Mouse (Mus musculus): ENCODE measurements at regions not wholly inside any gene's neighbourhood (a gene's known extent, or its start where the extent isn't known, plus 50 kb on each side); places are given as distances from the start of the nearest gene placed in this dataset.

DNA sequence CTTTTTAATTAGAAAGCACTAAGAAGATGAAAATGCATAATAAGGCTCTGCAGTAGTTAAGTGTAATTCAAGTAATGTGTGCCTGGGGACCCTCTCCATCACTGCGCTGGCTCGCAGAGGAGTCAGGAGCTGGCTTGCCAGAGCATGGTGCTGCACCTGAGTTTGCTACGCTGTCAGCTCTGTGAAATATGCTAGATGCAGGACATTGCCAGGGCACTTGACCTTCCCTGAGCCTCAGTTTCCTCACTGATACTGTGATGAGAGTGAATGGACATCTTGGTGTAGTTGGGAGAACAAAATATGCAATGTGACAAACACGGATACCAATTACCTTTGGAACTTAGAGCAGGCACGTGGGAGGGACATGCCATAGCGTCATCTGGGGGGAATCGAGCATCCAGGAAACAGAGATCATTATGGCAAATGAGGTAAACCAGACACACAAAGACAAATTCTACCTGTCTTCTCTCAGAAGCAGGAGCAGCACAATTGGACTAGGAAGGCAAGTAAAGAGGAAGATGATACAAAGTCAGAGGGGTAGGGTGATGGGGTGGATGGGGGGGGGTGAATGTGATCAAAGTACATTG is 133.6 kb upstream of the Slco3a1 start:
- 80% methylated on average over 7 of the region's 7 CpGs for WGBS
- Histone ChIP-seq H3K36me3 (ENCODE audit: control insufficient read depth, insufficient read depth, low read length) (no peaks in the 10 kb centered on the region), H3K9ac (ENCODE audit: low read length) (no peak overlapping the region), H3K27ac (replicated peaks in 1 of 2; ENCODE audit: control insufficient read depth in 1 of 2, insufficient read depth in 1 of 2, low read depth in 2 of 2, low read length in 2 of 2) (no peak overlapping the region), H3K4me1 (ENCODE audit: control insufficient read depth in 2 of 2, insufficient read depth in 2 of 2, low read length in 2 of 2) (peaks cover 0 to 3% of the 10 kb centered on the region in 2 experiments; a peak in 1 of 4 replicates), H3K27me3 (ENCODE audit: control insufficient read depth, insufficient read depth, low read length) (no peaks in the 10 kb centered on the region), H3K4me3 (ENCODE audit: control insufficient read depth in 1 of 2, insufficient read depth in 1 of 2, low read depth in 1 of 2, low read length in 2 of 2) (no peak overlapping the region), H3K4me2 (ENCODE audit: low read length) (no peak overlapping the region), H3K9me3 (ENCODE audit: control insufficient read depth, low read length) (no peaks in the 10 kb centered on the region)
- no peak for ATAC-seq (ENCODE audit: insufficient number of reproducible peaks, insufficient read depth, low FRiP score, low read depth)

DNA sequence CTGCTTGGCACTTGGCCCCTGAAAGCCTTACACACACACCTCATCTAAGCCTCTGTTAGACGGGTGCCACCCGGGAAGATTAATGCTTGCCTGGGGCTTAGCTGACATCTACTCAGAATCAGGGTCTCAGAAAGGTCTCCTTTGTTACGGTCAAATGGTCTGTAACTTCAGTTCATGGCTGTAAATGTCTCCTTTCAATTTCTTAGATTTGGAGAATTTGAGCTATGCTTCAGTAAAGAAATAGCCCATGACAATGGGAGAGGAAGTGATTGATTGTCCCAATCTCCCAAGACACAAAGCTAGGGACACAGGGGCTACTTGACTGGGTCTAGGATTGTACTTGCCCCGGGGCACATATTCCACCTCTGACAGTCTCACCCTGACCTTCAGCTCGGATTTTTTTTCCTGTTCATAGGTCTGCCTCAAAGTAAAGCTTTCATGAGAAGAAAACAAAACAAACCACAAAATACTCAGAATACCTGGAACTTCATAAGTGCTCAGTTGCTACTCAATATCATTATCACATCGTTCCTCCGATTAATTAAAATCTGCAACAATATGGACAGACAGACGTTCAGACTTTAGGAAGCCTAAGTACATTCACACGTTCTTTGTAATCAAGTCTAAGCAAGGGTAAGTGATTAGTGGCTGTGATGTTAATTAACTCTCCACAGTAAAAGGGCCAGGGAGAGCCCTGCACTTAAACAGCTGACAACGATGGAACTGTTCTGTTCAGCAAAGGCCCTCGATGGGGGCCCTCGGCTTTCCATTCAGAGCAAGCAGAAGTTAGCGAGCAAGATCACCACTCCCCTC is 132.9 kb upstream of the Slco3a1 start:
- Histone ChIP-seq H3K36me3 (ENCODE audit: control insufficient read depth, insufficient read depth, low read length) (no peaks in the 10 kb centered on the region), H3K4me2 (ENCODE audit: low read length) (no peak overlapping the region), H3K27ac (replicated peaks in 1 of 2; ENCODE audit: control insufficient read depth in 1 of 2, insufficient read depth in 1 of 2, low read depth in 2 of 2, low read length in 2 of 2) (no peak overlapping the region), H3K9ac (ENCODE audit: low read length) (no peak overlapping the region), H3K4me1 (ENCODE audit: control insufficient read depth in 2 of 2, insufficient read depth in 2 of 2, low read length in 2 of 2) (no peaks in the 10 kb centered on the region), H3K9me3 (ENCODE audit: control insufficient read depth, low read length) (no peaks in the 10 kb centered on the region), H3K4me3 (ENCODE audit: control insufficient read depth in 1 of 2, insufficient read depth in 1 of 2, low read depth in 1 of 2, low read length in 2 of 2) (no peak overlapping the region), H3K27me3 (ENCODE audit: control insufficient read depth, insufficient read depth, low read length) (no peaks in the 10 kb centered on the region)
- WGBS: 68% methylated on average over 13 of the region's 13 CpGs
- no peak for ATAC-seq (ENCODE audit: insufficient number of reproducible peaks, insufficient read depth, low FRiP score, low read depth)

DNA sequence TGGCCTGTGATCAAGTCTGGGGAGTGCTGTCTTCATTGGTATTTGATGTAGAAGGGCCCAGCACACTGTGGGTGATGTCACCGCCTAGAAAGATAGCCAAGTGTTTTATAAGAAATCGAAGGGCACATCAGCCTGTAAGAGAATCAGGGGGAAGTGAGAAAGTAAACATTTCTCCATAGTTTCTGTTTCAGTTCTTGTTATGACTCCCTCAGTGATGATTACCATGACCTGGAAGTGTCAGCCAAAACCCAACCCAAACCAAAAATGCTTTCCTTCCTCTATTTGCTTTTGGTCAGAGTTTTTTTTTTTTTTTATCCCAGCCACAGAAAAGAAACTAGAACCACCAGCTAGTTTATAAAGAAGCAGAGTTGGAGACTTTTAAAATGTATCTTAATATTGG is 129.4 kb upstream of the Slco3a1 start:
- Histone ChIP-seq H3K9me3 (ENCODE audit: control insufficient read depth, low read length) (no peaks in the 10 kb centered on the region), H3K4me1 (ENCODE audit: control insufficient read depth in 2 of 2, insufficient read depth in 2 of 2, low read length in 2 of 2) (no peaks in the 10 kb centered on the region), H3K9ac (ENCODE audit: low read length) (no peak overlapping the region), H3K4me2 (ENCODE audit: low read length) (no peak overlapping the region), H3K27me3 (ENCODE audit: control insufficient read depth, insufficient read depth, low read length) (no peaks in the 10 kb centered on the region), H3K36me3 (ENCODE audit: control insufficient read depth, insufficient read depth, low read length) (no peaks in the 10 kb centered on the region), H3K27ac (replicated peaks in 1 of 2; ENCODE audit: control insufficient read depth in 1 of 2, insufficient read depth in 1 of 2, low read depth in 2 of 2, low read length in 2 of 2) (no peak overlapping the region), H3K4me3 (ENCODE audit: control insufficient read depth in 1 of 2, insufficient read depth in 1 of 2, low read depth in 1 of 2, low read length in 2 of 2) (no peak overlapping the region)
- no peak for ATAC-seq (ENCODE audit: insufficient number of reproducible peaks, insufficient read depth, low FRiP score, low read depth)
- 57% methylated on average over 2 of the region's 2 CpGs for WGBS

DNA sequence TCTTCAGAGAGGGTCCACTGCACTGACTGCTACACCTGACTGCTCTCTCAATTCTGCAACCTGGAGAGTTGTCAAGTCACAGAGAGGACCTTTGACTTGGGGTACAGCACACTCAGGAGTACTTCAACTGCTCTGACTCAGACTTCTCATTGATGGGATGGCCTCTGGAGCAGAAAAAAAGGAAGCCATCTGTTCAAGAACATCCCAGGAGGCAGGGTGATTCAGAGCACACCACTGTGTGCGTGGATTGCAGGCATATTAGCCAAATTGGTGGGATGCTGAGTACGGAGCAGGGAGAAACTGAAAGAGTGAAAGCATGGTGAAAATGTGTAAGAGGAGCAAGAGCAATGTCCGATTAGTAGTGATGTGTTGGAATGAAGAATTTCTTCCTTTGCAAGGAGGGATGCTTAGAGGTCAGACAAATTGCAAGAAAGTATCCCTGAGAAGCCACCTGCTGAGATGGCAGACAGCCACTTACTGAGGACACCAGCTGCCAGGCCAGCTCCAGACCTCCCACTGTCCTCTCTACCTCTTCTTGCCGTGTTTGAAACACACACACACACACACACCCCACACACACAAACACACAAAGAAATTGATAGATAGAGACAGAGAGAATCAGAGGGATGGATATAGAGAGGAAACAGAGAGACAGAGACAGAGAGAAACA is 119.2 kb upstream of the Slco3a1 start:
- H3K9ac ChIP-seq (ENCODE audit: low read length): no peak overlapping the region
- no peaks in the 10 kb centered on the region for H3K27me3 ChIP-seq (ENCODE audit: control insufficient read depth, insufficient read depth, low read length)
- no peak overlapping the region for H3K4me2 ChIP-seq (ENCODE audit: low read length)
- H3K36me3 ChIP-seq (ENCODE audit: control insufficient read depth, insufficient read depth, low read length): no peaks in the 10 kb centered on the region
- no peak overlapping the region for H3K4me3 ChIP-seq (ENCODE audit: control insufficient read depth in 1 of 2, insufficient read depth in 1 of 2, low read depth in 1 of 2, low read length in 2 of 2)
- H3K27ac ChIP-seq (replicated peaks in 1 of 2; ENCODE audit: control insufficient read depth in 1 of 2, insufficient read depth in 1 of 2, low read depth in 2 of 2, low read length in 2 of 2): no peak overlapping the region
- ATAC-seq (ENCODE audit: insufficient number of reproducible peaks, insufficient read depth, low FRiP score, low read depth): no peak
- WGBS: 72% methylated on average over 4 of the region's 4 CpGs
- no peaks in the 10 kb centered on the region for H3K4me1 ChIP-seq (ENCODE audit: control insufficient read depth in 2 of 2, insufficient read depth in 2 of 2, low read length in 2 of 2)
- H3K9me3 ChIP-seq (ENCODE audit: control insufficient read depth, low read length): no peaks in the 10 kb centered on the region

DNA sequence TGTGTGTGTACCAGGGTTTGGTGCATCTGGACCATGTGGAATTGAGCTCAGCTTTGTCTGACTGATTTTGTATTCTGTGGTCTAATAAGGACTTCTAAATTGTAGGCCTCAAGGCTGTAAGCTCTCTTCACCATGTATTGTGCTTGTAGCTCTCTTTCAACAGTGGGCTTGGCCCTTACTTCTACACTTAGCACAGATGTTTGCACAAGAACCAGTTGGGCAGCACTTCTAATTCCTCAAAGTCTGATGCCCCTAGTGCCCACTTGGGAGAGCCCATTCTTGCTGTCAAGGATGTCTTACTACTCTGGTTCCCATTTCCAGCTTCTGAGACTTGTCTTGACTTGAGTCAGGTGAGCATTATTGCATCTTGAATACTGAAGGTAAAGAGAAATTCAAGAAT is 114.5 kb upstream of the Slco3a1 start:
- no peak overlapping the region for H3K9ac ChIP-seq (ENCODE audit: low read length)
- no peak for ATAC-seq (ENCODE audit: insufficient number of reproducible peaks, insufficient read depth, low FRiP score, low read depth)

DNA sequence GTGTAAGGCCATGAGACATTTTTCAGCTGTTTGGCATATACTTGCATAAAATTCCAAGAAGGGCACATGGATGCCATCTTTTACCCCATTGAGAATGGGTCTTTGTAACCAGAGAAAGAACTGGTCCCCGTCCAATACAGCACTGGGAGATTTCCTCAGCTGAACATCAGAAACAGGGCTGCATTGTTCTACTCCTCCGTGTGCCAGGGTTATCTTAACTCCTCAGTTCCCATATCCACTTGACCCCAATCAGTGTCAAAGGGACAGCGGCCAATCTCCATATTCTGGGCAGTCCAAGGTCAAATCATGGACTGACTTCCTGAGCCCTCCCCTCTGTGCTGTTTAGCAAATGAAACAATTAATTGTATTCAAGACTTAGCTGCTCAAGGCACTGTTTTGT is 112.5 kb upstream of the Slco3a1 start:
- ATAC-seq (ENCODE audit: insufficient number of reproducible peaks, insufficient read depth, low FRiP score, low read depth): no peak
- WGBS: 37% methylated on average over 3 of the region's 3 CpGs
- no peaks in the 10 kb centered on the region for H3K4me1 ChIP-seq (ENCODE audit: control insufficient read depth in 2 of 2, insufficient read depth in 2 of 2, low read length in 2 of 2)
- H3K4me3 ChIP-seq (ENCODE audit: control insufficient read depth in 1 of 2, insufficient read depth in 1 of 2, low read depth in 1 of 2, low read length in 2 of 2): no peak overlapping the region
- H3K27me3 ChIP-seq (ENCODE audit: control insufficient read depth, insufficient read depth, low read length): no peaks in the 10 kb centered on the region
- no peak overlapping the region for H3K27ac ChIP-seq (replicated peaks in 1 of 2; ENCODE audit: control insufficient read depth in 1 of 2, insufficient read depth in 1 of 2, low read depth in 2 of 2, low read length in 2 of 2)
- no peaks in the 10 kb centered on the region for H3K9me3 ChIP-seq (ENCODE audit: control insufficient read depth, low read length)
- H3K36me3 ChIP-seq (ENCODE audit: control insufficient read depth, insufficient read depth, low read length): no peaks in the 10 kb centered on the region
- no peak overlapping the region for H3K9ac ChIP-seq (ENCODE audit: low read length)
- H3K4me2 ChIP-seq (ENCODE audit: low read length): no peak overlapping the region

More for the DNA sequence above, 114.5 kb upstream of the Slco3a1 start:
- no peak overlapping the region for H3K27ac ChIP-seq (replicated peaks in 1 of 2; ENCODE audit: control insufficient read depth in 1 of 2, insufficient read depth in 1 of 2, low read depth in 2 of 2, low read length in 2 of 2)
- no peaks in the 10 kb centered on the region for H3K9me3 ChIP-seq (ENCODE audit: control insufficient read depth, low read length)
- H3K36me3 ChIP-seq (ENCODE audit: control insufficient read depth, insufficient read depth, low read length): no peaks in the 10 kb centered on the region
- no peak overlapping the region for H3K4me2 ChIP-seq (ENCODE audit: low read length)
- no peaks in the 10 kb centered on the region for H3K27me3 ChIP-seq (ENCODE audit: control insufficient read depth, insufficient read depth, low read length)
- H3K4me3 ChIP-seq (ENCODE audit: control insufficient read depth in 1 of 2, insufficient read depth in 1 of 2, low read depth in 1 of 2, low read length in 2 of 2): no peak overlapping the region
- no peaks in the 10 kb centered on the region for H3K4me1 ChIP-seq (ENCODE audit: control insufficient read depth in 2 of 2, insufficient read depth in 2 of 2, low read length in 2 of 2)

DNA sequence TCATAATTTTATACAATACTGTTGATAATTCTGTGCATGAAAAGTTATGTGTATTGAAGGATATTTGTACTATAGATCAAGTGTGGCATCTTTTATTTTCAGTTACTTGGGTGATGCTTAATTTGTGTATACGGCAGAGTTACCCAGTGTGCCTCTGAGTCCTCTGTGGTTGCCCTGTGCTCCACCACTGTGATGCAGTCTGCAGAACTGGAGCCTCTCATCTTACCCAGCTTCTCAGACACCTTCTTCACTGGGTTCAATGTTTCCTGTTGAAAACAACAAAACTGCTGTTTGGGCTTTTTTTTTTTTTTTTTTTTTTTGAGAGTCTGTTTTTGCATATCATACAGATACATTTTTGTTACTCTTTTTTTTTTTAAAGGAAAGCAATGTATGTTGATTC is 109.2 kb upstream of the Slco3a1 start:
- Histone ChIP-seq H3K36me3 (ENCODE audit: control insufficient read depth, insufficient read depth, low read length) (no peaks in the 10 kb centered on the region), H3K27ac (replicated peaks in 1 of 2; ENCODE audit: control insufficient read depth in 1 of 2, insufficient read depth in 1 of 2, low read depth in 2 of 2, low read length in 2 of 2) (no peak overlapping the region), H3K27me3 (ENCODE audit: control insufficient read depth, insufficient read depth, low read length) (no peaks in the 10 kb centered on the region), H3K4me2 (ENCODE audit: low read length) (no peak overlapping the region), H3K4me3 (ENCODE audit: control insufficient read depth in 1 of 2, insufficient read depth in 1 of 2, low read depth in 1 of 2, low read length in 2 of 2) (no peak overlapping the region), H3K9ac (ENCODE audit: low read length) (no peak overlapping the region), H3K4me1 (ENCODE audit: control insufficient read depth in 2 of 2, insufficient read depth in 2 of 2, low read length in 2 of 2) (no peaks in the 10 kb centered on the region), H3K9me3 (ENCODE audit: control insufficient read depth, low read length) (no peaks in the 10 kb centered on the region)
- 79% methylated on average over 1 of the region's 1 CpGs for WGBS
- ATAC-seq (ENCODE audit: insufficient number of reproducible peaks, insufficient read depth, low FRiP score, low read depth): no peak
